Mouse (Mus musculus): ENCODE results near the gene Pnmal1. TPM values are rescaled to one million over a fixed set of nuclear protein-coding genes. Genes with fewer than 3 reads are reported as not detected.

Gene Pnmal1
- polyA plus RNA-seq (2015; fragmentation: Illumina TruSeq; extraction: RNeasy Lipid Tissue Mini Kit (QIAGEN cat#74804); ENCODE audit: insufficient read depth, low replicate concordance) = not detected

DNA sequence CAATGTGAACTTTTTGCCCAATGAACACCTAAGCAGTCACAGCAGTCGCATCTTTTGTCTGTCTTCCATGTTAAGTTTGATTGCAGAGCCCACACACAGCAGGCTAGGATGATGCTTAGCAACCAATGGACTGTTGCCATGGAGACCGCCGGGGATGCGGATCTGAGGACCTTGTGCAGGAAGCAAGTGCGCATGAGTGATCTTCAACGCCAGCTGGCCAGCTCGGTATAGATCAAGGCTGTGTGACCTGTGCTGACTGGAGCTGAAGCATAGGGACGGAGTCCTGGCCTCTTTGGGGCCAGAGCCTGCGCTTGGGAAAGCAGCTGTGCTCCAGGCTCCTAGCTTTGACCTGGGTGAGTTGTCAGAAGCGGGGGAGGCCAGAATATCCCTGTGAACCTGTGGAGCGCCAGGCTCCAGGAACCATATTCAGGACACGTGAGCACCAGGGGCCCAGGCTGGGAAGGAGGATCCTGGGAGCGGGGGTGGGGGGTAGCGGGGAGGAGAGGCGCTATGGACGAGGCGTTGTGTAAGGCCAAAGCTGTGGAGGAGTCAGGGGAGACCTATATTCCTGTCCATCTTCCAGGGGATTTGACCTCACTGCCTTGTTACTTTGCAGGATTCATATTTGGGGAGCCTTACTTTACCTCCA is at the start of gene Pnmal1:
Pnmal1 (plus strand) TSS at position 141 of the 649 bp plus-strand sequence.

GRCm38 (mm10) chr7:16924037-16924834 is 35.2 kb upstream of the Pnmal1 start, which contains the start of gene Calm3:
TSS of gene Calm3 (minus strand) at chr7:16924114.

DNA sequence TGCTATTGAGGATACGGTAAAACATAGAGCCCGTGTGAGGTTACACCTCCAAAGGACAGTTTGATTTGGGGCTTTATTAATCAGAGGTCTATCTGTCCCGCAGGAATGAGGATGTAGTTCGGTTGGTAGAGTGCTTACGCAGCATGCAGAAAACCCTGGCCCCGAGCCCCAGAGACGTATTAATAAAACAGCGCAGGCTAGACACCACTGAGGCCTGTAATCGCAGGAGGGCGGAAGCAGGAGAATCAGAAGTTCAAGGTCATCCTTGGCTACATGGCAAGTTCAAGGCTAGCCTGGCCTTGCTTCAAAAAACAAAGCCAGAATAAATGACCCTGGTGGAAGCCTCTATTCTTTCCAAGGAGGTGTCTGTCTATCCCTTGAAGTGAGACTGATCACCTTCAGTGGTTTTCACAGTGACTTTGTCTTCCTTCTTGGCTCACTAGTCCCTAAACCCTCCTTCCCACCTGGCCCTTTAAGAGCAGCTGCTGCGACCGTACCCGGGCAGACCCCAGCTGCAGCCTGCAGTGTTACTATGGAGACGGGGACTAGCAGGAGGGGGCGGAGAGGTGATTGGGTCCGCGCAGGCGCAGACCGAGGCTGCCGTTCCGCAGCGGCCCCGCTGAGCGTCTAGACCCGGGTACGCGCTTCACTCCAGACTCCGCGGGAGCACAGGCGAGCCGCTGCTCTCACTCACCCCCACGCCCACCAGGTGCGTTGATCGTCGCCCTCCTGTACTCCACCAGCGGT is 15.2 kb upstream of the Pnmal1 start, which contains the start of gene Pnmal2:
Pnmal2 (plus strand) TSS at position 622 of the 747 bp plus-strand sequence.

DNA sequence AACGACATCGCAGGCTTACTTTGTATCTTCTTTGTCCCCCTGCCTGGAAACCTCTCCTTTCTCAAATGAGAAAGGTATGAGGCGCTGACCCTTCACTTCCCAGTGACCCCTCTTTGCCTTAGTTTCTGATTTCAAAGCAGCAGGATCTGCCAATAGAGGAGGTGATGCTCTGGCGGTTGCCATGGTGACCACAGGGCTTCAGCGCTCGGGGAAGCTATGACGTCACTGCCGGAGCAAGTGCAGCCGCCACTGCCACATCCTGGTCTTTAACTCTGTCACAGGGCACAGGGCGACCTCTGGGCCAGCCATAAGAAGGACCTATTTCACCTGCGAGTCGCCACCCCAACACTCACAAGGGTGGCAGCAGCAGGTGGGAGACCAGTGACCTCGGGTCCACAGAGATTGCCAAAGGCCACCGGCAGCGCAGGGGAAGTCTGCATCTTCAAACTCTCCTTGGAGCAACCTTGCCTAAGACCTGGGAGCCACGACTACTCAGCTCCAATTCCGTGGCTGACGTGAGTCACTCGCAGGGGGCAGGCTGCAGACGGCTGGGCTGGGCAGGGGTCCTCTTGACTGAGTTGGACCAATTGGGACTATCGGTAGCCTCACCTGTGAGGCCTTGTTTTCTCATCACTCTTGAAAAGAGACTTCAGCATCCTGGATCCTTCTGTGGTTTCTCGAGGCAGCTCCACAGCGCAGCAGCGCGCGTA is 23.5 kb downstream of the Pnmal1 start, which contains the start of gene Gm42372:
Gm42372 (plus strand) TSS at position 228 of the 710 bp plus-strand sequence.

DNA sequence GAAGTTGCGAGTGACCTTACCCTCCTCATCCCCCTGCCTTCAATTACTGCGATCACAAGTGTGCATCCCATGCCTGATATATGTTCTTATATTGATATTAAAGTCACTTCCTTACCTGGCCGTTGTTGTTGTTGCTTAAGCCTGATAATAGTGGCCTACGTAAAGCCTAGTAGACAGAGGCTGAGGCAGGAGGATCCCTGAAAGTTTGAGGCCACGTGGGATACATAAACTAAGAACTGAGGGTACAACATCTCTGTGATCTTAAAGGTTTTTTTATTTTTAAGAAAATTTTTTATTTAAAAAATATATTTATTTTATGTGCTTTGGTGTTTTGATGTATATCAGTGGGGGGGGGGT is 33.0 kb downstream of the Pnmal1 start, which contains the start of gene Ccdc8:
Ccdc8 (plus strand) TSS at position 258 of the 357 bp plus-strand sequence.

Other genes with a start within 250 kb of the Pnmal1 start
- gene Ceacam9, start 237.8 kb upstream of the Pnmal1 start, polyA plus RNA-seq (2015; fragmentation: Illumina TruSeq; extraction: RNeasy Lipid Tissue Mini Kit (QIAGEN cat#74804); ENCODE audit: insufficient read depth, low replicate concordance) = not detected
- gene Ap2s1, start 221.3 kb upstream of the Pnmal1 start, polyA plus RNA-seq (2015; fragmentation: Illumina TruSeq; extraction: RNeasy Lipid Tissue Mini Kit (QIAGEN cat#74804); ENCODE audit: insufficient read depth, low replicate concordance) = 119 TPM
- 164 TPM for gene Slc1a5, start 178.3 kb upstream of the Pnmal1 start, polyA plus RNA-seq (2015; fragmentation: Illumina TruSeq; extraction: RNeasy Lipid Tissue Mini Kit (QIAGEN cat#74804); ENCODE audit: insufficient read depth, low replicate concordance)
- 59.6 TPM for gene Strn4, start 143.8 kb upstream of the Pnmal1 start, polyA plus RNA-seq (2015; fragmentation: Illumina TruSeq; extraction: RNeasy Lipid Tissue Mini Kit (QIAGEN cat#74804); ENCODE audit: insufficient read depth, low replicate concordance)
- 19.8 TPM for gene Fkrp, start 142.9 kb upstream of the Pnmal1 start, polyA plus RNA-seq (2015; fragmentation: Illumina TruSeq; extraction: RNeasy Lipid Tissue Mini Kit (QIAGEN cat#74804); ENCODE audit: insufficient read depth, low replicate concordance)
- gene Prkd2, start 116.8 kb upstream of the Pnmal1 start, polyA plus RNA-seq (2015; fragmentation: Illumina TruSeq; extraction: RNeasy Lipid Tissue Mini Kit (QIAGEN cat#74804); ENCODE audit: insufficient read depth, low replicate concordance) = 58.1 TPM
- 2.7 TPM for gene Dact3, start 84.4 kb upstream of the Pnmal1 start, polyA plus RNA-seq (2015; fragmentation: Illumina TruSeq; extraction: RNeasy Lipid Tissue Mini Kit (QIAGEN cat#74804); ENCODE audit: insufficient read depth, low replicate concordance)
- gene Gng8, start 67.9 kb upstream of the Pnmal1 start, polyA plus RNA-seq (2015; fragmentation: Illumina TruSeq; extraction: RNeasy Lipid Tissue Mini Kit (QIAGEN cat#74804); ENCODE audit: insufficient read depth, low replicate concordance) = 2.4 TPM
- 5.6 TPM for gene Ptgir, start 53.2 kb upstream of the Pnmal1 start, polyA plus RNA-seq (2015; fragmentation: Illumina TruSeq; extraction: RNeasy Lipid Tissue Mini Kit (QIAGEN cat#74804); ENCODE audit: insufficient read depth, low replicate concordance)
- 168 TPM for gene Calm3, start 35.6 kb upstream of the Pnmal1 start, polyA plus RNA-seq (2015; fragmentation: Illumina TruSeq; extraction: RNeasy Lipid Tissue Mini Kit (QIAGEN cat#74804); ENCODE audit: insufficient read depth, low replicate concordance)
- 1.5 TPM for gene Pnmal2, start 15.0 kb upstream of the Pnmal1 start, polyA plus RNA-seq (2015; fragmentation: Illumina TruSeq; extraction: RNeasy Lipid Tissue Mini Kit (QIAGEN cat#74804); ENCODE audit: insufficient read depth, low replicate concordance)
- 3.1 TPM for gene Gm42372, start 23.4 kb downstream of the Pnmal1 start, polyA plus RNA-seq (2015; fragmentation: Illumina TruSeq; extraction: RNeasy Lipid Tissue Mini Kit (QIAGEN cat#74804); ENCODE audit: insufficient read depth, low replicate concordance)
- 1.6 TPM for gene Ccdc8, start 33.0 kb downstream of the Pnmal1 start, polyA plus RNA-seq (2015; fragmentation: Illumina TruSeq; extraction: RNeasy Lipid Tissue Mini Kit (QIAGEN cat#74804); ENCODE audit: insufficient read depth, low replicate concordance)
- 82.6 TPM for gene Ppp5c, start 68.2 kb downstream of the Pnmal1 start, polyA plus RNA-seq (2015; fragmentation: Illumina TruSeq; extraction: RNeasy Lipid Tissue Mini Kit (QIAGEN cat#74804); ENCODE audit: insufficient read depth, low replicate concordance)
- gene Hif3a, start 102.7 kb downstream of the Pnmal1 start, polyA plus RNA-seq (2015; fragmentation: Illumina TruSeq; extraction: RNeasy Lipid Tissue Mini Kit (QIAGEN cat#74804); ENCODE audit: insufficient read depth, low replicate concordance) = 1.0 TPM
- not detected for gene Psg16, start 114.4 kb downstream of the Pnmal1 start, polyA plus RNA-seq (2015; fragmentation: Illumina TruSeq; extraction: RNeasy Lipid Tissue Mini Kit (QIAGEN cat#74804); ENCODE audit: insufficient read depth, low replicate concordance)
- gene Ceacam3, start 190.6 kb downstream of the Pnmal1 start, polyA plus RNA-seq (2015; fragmentation: Illumina TruSeq; extraction: RNeasy Lipid Tissue Mini Kit (QIAGEN cat#74804); ENCODE audit: insufficient read depth, low replicate concordance) = not detected
- not detected for gene Psg29, start 243.8 kb downstream of the Pnmal1 start, polyA plus RNA-seq (2015; fragmentation: Illumina TruSeq; extraction: RNeasy Lipid Tissue Mini Kit (QIAGEN cat#74804); ENCODE audit: insufficient read depth, low replicate concordance)